Mouse (Mus musculus) forebrain, embryonic 13.5 days (tissue): Measurements from ENCODE around the gene Gm21987. TPM values are rescaled to one million over a fixed set of nuclear protein-coding genes. Genes with fewer than 3 reads are reported as not detected.

Experiments
- ATAC-seq: fragments of 200-750 bp; cut with Nextera tagmentation; 2 replicates; pipeline ENCODE4 v1.8.0; 2017
- H3K27ac ChIP-seq: fragments of 300-500 bp; sonication (generic); 2 replicates; pipeline ENCODE4 v1.5.1; 2015; ENCODE audit warnings: inconsistent platforms, mild to moderate bottlenecking, moderate library complexity
- H3K27me3 ChIP-seq: fragments of 300-500 bp; sonication (generic); 2 replicates; pipeline ENCODE4 v1.6.1; 2015; ENCODE audit warnings: mild to moderate bottlenecking, inconsistent platforms
- H3K36me3 ChIP-seq: fragments of 300-500 bp; sonication (generic); 2 replicates; pipeline ENCODE4 v1.6.1; 2015; ENCODE audit warnings: mild to moderate bottlenecking, inconsistent platforms; ENCODE audit not compliant: poor library complexity, severe bottlenecking
- H3K4me1 ChIP-seq: fragments of 300-500 bp; sonication (generic); 2 replicates; pipeline ENCODE4 v1.6.1; 2015; ENCODE audit warnings: inconsistent platforms
- H3K4me2 ChIP-seq: fragments of 300-500 bp; sonication (generic); 2 replicates; pipeline ENCODE4 v1.6.1; 2015; ENCODE audit warnings: inconsistent platforms, mild to moderate bottlenecking, moderate library complexity
- H3K4me3 ChIP-seq: fragments of 300-500 bp; sonication (generic); 2 replicates; pipeline ENCODE4 v1.5.1; 2015; ENCODE audit warnings: mild to moderate bottlenecking, inconsistent platforms
- H3K9ac ChIP-seq: fragments of 300-500 bp; sonication (generic); 2 replicates; pipeline ENCODE4 v1.6.1; 2015; ENCODE audit warnings: mild to moderate bottlenecking, inconsistent platforms
- H3K9me3 ChIP-seq: fragments of 300-500 bp; sonication (generic); replicated peaks from 2 replicates; pipeline ENCODE4 v1.6.1; 2016; ENCODE audit warnings: inconsistent platforms
- WGBS: fragments of 180-500 bp; shearing (Covaris S2); methylation state at CpG from one replicate; pipeline ENCODE4 v1.1.7; 2015; 5-methylcytosine and 5-hydroxymethylcytosine counted together
- polyA plus RNA-seq: library from polyadenylated mRNA; unstranded; fragments of >200 nt; fragmentation: Nextera tagmentation; extraction: Ambion mirVana; gene quantifications from 2 replicates; pipeline ENCODE4 v1.2.1, GENCODE M21; 2015

Gm21987 gene
- polyA plus RNA-seq, 1 experiment from 2014 or later = not detected

- H3K4me1 ChIP-seq = peaks cover 14% of the 10 kb centered on the region
- H3K27me3 ChIP-seq = no peaks in the 10 kb centered on the region
- H3K4me3 ChIP-seq = no peak overlapping the region
- no peaks in the 10 kb centered on the region for H3K9me3 ChIP-seq
- H3K9ac ChIP-seq = no peak overlapping the region
- 91% methylated on average over 7 of the region's 7 CpGs for WGBS
- no peak for ATAC-seq
- no peak overlapping the region for H3K4me2 ChIP-seq
- H3K36me3 ChIP-seq = no peaks in the 10 kb centered on the region
- H3K27ac ChIP-seq = no peak overlapping the region
Observed at GRCm38 (mm10) chr16:38403639-38404038, 56.8 kb downstream of the Gm21987 start.

- WGBS = 81% methylated on average over 5 of the region's 5 CpGs
- no peak overlapping the region for H3K9ac ChIP-seq
Observed at GRCm38 (mm10) chr16:38406293-38406692, 59.5 kb downstream of the Gm21987 start.

DNA sequence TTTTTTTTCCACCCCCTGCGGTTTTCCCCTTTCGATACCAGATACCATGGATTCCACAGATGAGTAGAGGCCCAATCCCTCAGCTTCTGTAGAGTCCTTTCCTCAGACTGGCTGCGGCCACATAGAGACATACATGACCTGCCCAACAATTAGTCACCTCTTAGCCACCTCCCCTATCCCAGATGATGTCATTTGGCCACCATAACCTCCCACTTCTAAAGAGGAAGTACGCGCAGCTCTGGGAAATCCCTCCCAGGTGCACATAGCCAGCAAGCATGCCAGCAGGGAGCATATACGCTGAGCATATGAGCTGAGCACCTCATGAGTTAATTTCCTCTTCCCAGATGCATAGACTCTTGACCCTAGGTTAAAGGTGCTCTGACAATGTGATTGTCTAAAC lies 59.9 kb downstream of the Gm21987 start:
- no peak overlapping the region for H3K4me2 ChIP-seq

More at GRCm38 (mm10) chr16:38406293-38406692, 59.5 kb downstream of the Gm21987 start:
- H3K27ac ChIP-seq = no peak overlapping the region
- no peak for ATAC-seq
- H3K4me1 ChIP-seq = no peaks in the 10 kb centered on the region
- H3K9me3 ChIP-seq = no peaks in the 10 kb centered on the region
- no peaks in the 10 kb centered on the region for H3K36me3 ChIP-seq
- H3K4me3 ChIP-seq = no peak overlapping the region
- no peak overlapping the region for H3K4me2 ChIP-seq
- no peaks in the 10 kb centered on the region for H3K27me3 ChIP-seq

DNA sequence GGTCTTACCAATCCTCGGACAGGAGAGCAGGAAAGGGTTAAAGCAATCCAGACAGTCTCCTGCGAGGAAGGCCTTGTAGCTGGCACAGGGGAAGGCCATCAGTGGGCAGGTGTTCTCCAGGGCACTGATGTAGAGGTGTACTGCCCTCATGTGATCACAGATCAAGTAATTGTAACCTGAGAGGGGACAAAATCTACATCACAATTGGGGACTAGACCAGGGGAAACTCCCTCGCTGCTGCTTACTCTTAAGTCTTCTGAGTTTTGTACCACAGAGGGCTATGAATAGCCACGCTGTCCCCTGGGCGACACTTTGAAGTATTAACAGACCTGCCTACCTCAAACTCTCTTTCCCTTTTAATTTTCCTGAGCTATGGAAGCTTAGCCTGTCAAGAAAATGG lies 60.7 kb downstream of the Gm21987 start:
- no peaks in the 10 kb centered on the region for H3K36me3 ChIP-seq
- no peaks in the 10 kb centered on the region for H3K9me3 ChIP-seq
- no peaks in the 10 kb centered on the region for H3K27me3 ChIP-seq
- no peak overlapping the region for H3K27ac ChIP-seq
- no peak overlapping the region for H3K4me2 ChIP-seq
- WGBS = 38% methylated on average over 5 of the region's 5 CpGs
- no peak overlapping the region for H3K4me3 ChIP-seq
- ATAC-seq = no peak
- no peaks in the 10 kb centered on the region for H3K4me1 ChIP-seq
- no peak overlapping the region for H3K9ac ChIP-seq

More for the DNA sequence above, 59.9 kb downstream of the Gm21987 start:
- H3K4me1 ChIP-seq = no peaks in the 10 kb centered on the region
- H3K36me3 ChIP-seq = no peaks in the 10 kb centered on the region
- no peak overlapping the region for H3K4me3 ChIP-seq
- no peaks in the 10 kb centered on the region for H3K27me3 ChIP-seq
- H3K27ac ChIP-seq = no peak overlapping the region
- ATAC-seq = no peak
- H3K9me3 ChIP-seq = no peaks in the 10 kb centered on the region
- H3K9ac ChIP-seq = no peak overlapping the region
- WGBS = 86% methylated on average over 6 of the region's 6 CpGs

- Histone ChIP-seq H3K27me3 (no peaks in the 10 kb centered on the region), H3K4me2 (no peak overlapping the region), H3K27ac (no peak overlapping the region), H3K36me3 (no peaks in the 10 kb centered on the region), H3K9me3 (no peaks in the 10 kb centered on the region), H3K4me3 (no peak overlapping the region), H3K9ac (no peak overlapping the region), H3K4me1 (no peaks in the 10 kb centered on the region)
- no peak for ATAC-seq
- 90% methylated on average over 8 of the region's 8 CpGs for WGBS
Observed at GRCm38 (mm10) chr16:38408416-38408815, 61.6 kb downstream of the Gm21987 start.

Other genes with a start within 250 kb of the Gm21987 start
- not detected in 2 replicates for gene Nr1i2, start 52.2 kb upstream of the Gm21987 start, polyA plus RNA-seq
- 0.61 and 1.4 TPM in 2 replicates for gene Maats1, start 4.9 kb upstream of the Gm21987 start, polyA plus RNA-seq
- gene Cox17, start within 50 bp of the Gm21987 start, polyA plus RNA-seq = 129 and 147 TPM in 2 replicates
- 0.23 and 0.29 TPM in 2 replicates for gene Popdc2, start 15.2 kb downstream of the Gm21987 start, polyA plus RNA-seq
- 0.25 and 0.45 TPM in 2 replicates for gene Pla1a, start 86.1 kb downstream of the Gm21987 start, polyA plus RNA-seq
- gene Adprh, start 105.7 kb downstream of the Gm21987 start, polyA plus RNA-seq = 145 and 153 TPM in 2 replicates
- 0.56 and 0.63 TPM in 2 replicates for gene Cd80, start 108.5 kb downstream of the Gm21987 start, polyA plus RNA-seq
- gene Timmdc1, start 175.6 kb downstream of the Gm21987 start, polyA plus RNA-seq = 39.9 and 41.9 TPM in 2 replicates
- gene Poglut1, start 203.2 kb downstream of the Gm21987 start, polyA plus RNA-seq = 63.0 and 74.8 TPM in 2 replicates
- 42.9 and 57.3 TPM in 2 replicates for gene Tmem39a, start 211.7 kb downstream of the Gm21987 start, polyA plus RNA-seq